Mouse (Mus musculus) CH12.LX (cell line): ENCODE results near the gene Rhbdf2. TPM values are rescaled to one million over a fixed set of nuclear protein-coding genes. Genes with fewer than 3 reads are reported as not detected.

Experiments
- DNase-seq: peaks from one replicate; pipeline ENCODE4 v3.0.0-alpha.2; 2013; ENCODE audit errors: extremely low read depth
- H3K27ac ChIP-seq: 2 replicates; pipeline ENCODE4 v1.5.1; 2012; ENCODE audit warnings: low read depth, mild to moderate bottlenecking, control low read depth, moderate library complexity; ENCODE audit not compliant: insufficient read depth
- H3K27me3 ChIP-seq: replicated peaks from 2 replicates; pipeline ENCODE3; 2012; ENCODE audit warnings: inconsistent platforms
- H3K36me3 ChIP-seq, 2 experiments: replicated peaks in 1 of 2; 2 replicates each; pipeline versions ENCODE3 to v1.6.1; 2012; ENCODE audit warnings: inconsistent platforms in 1 of 2, low read length in 1 of 2, mild to moderate bottlenecking in 1 of 2, mixed read lengths in 1 of 2, moderate library complexity in 1 of 2; ENCODE audit not compliant: control insufficient read depth in 1 of 2, insufficient read depth in 1 of 2
- H3K4me1 ChIP-seq, 2 experiments: 2 replicates each; pipeline ENCODE4 v1.6.1; 2012; ENCODE audit warnings: inconsistent platforms in 1 of 2, moderate library complexity in 1 of 2; ENCODE audit not compliant: insufficient read depth in 2 of 2, control insufficient read depth in 1 of 2
- H3K4me2 ChIP-seq: 2 replicates; pipeline ENCODE4 v1.6.1; 2012; ENCODE audit warnings: low read depth, mild to moderate bottlenecking, control low read depth; ENCODE audit not compliant: poor library complexity, insufficient read depth, severe bottlenecking
- H3K4me3 ChIP-seq, 3 experiments: fragments of 150-350 bp in 1 of 3; sonication (generic) in 1 of 3; replicated peaks in 1 of 3; 2 replicates each; pipeline versions ENCODE3 to v1.5.1; 2011 to 2012; ENCODE audit warnings: low read depth in 2 of 3, low read length in 2 of 3, mild to moderate bottlenecking in 2 of 3, moderate library complexity in 2 of 3, control low read depth in 1 of 3, improper control_type of control experiment in 1 of 3, inconsistent platforms in 1 of 3, mixed read lengths in 1 of 3; ENCODE audit not compliant: poor library complexity in 1 of 3
- H3K79me2 ChIP-seq: replicated peaks from 2 replicates; pipeline ENCODE4 v1.6.1; 2012; ENCODE audit warnings: mild to moderate bottlenecking, moderate library complexity; ENCODE audit not compliant: control insufficient read depth, poor library complexity, insufficient read depth, severe bottlenecking; ENCODE audit errors: extremely low read depth
- H3K9ac ChIP-seq: 2 replicates; pipeline ENCODE4 v1.6.1; 2012; ENCODE audit warnings: low read depth, mild to moderate bottlenecking, control low read depth, moderate library complexity; ENCODE audit not compliant: insufficient read depth
- H3K9me3 ChIP-seq: replicated peaks from 2 replicates; pipeline ENCODE3; 2012; ENCODE audit warnings: low read length, inconsistent platforms, mixed read lengths
- BHLHE40 ChIP-seq: IDR thresholded peaks from 2 replicates; pipeline ENCODE4 v1.6.1; 2011; ENCODE audit warnings: mild to moderate bottlenecking, low read depth, low read length, improper control_type of control experiment
- CHD2 ChIP-seq: IDR thresholded peaks from 2 replicates; pipeline ENCODE4 v1.6.1; 2011; ENCODE audit warnings: low read length, improper control_type of control experiment
- E2F4 ChIP-seq: IDR thresholded peaks from 2 replicates; pipeline ENCODE4 v1.6.1; 2011; ENCODE audit warnings: low read depth, low read length, improper control_type of control experiment; ENCODE audit not compliant: insufficient replicate concordance
- ELF1 ChIP-seq: IDR thresholded peaks from 2 replicates; pipeline ENCODE4 v1.6.1; 2014; ENCODE audit warnings: low read depth, mild to moderate bottlenecking, inconsistent platforms, low read length, improper control_type of control experiment
- ETS1 ChIP-seq: conservative IDR thresholded peaks from 2 replicates; pipeline ENCODE4 v1.6.1; 2012; ENCODE audit warnings: low read depth, mild to moderate bottlenecking, inconsistent platforms, low read length, improper control_type of control experiment, moderate library complexity
- GABPA ChIP-seq: IDR thresholded peaks from 2 replicates; pipeline ENCODE4 v1.6.1; 2012; ENCODE audit warnings: low read depth, low read length, improper control_type of control experiment, inconsistent platforms; ENCODE audit not compliant: insufficient replicate concordance
- HCFC1 ChIP-seq: IDR thresholded peaks from 2 replicates; pipeline ENCODE4 v1.6.1; 2012; ENCODE audit warnings: low read depth, mild to moderate bottlenecking, inconsistent platforms, low read length, improper control_type of control experiment
- JUN ChIP-seq: IDR thresholded peaks from 2 replicates; pipeline ENCODE4 v1.6.1; 2011; ENCODE audit warnings: low read depth, mild to moderate bottlenecking, low read length, improper control_type of control experiment, moderate library complexity; ENCODE audit not compliant: insufficient read depth
- JUND ChIP-seq: conservative IDR thresholded peaks from 2 replicates; pipeline ENCODE4 v1.6.1; 2011; ENCODE audit warnings: low read depth, low read length, improper control_type of control experiment
- KAT2A ChIP-seq: IDR thresholded peaks from 2 replicates; pipeline ENCODE4 v1.6.1; 2012; ENCODE audit warnings: low read length, improper control_type of control experiment, inconsistent platforms; ENCODE audit not compliant: insufficient replicate concordance
- MAFK ChIP-seq: IDR thresholded peaks from 2 replicates; pipeline ENCODE4 v1.6.1; 2011; ENCODE audit warnings: low read length, improper control_type of control experiment; ENCODE audit not compliant: insufficient replicate concordance
- MAX ChIP-seq: IDR thresholded peaks from 2 replicates; pipeline ENCODE4 v1.6.1; 2011; ENCODE audit warnings: low read length, improper control_type of control experiment
- MAZ ChIP-seq: IDR thresholded peaks from 2 replicates; pipeline ENCODE4 v1.6.1; 2012; ENCODE audit warnings: low read depth, mild to moderate bottlenecking, inconsistent platforms, low read length, improper control_type of control experiment, moderate library complexity
- MYC ChIP-seq: IDR thresholded peaks from 2 replicates; pipeline ENCODE4 v1.6.1; 2011; ENCODE audit warnings: low read depth, mild to moderate bottlenecking, improper control_type of control experiment, low read length
- NELFE ChIP-seq: IDR thresholded peaks from 2 replicates; pipeline ENCODE4 v1.6.1; 2011; ENCODE audit warnings: low read depth, low read length, improper control_type of control experiment
- NRF1 ChIP-seq: IDR thresholded peaks from 2 replicates; pipeline ENCODE4 v1.6.1; 2014; ENCODE audit warnings: low read depth, mild to moderate bottlenecking, inconsistent platforms, low read length, improper control_type of control experiment, moderate library complexity
- PAX5 ChIP-seq: IDR thresholded peaks from 2 replicates; pipeline ENCODE4 v1.6.1; 2012; ENCODE audit warnings: low read length, inconsistent platforms, mixed read lengths
- POLR2AphosphoS2 ChIP-seq: IDR thresholded peaks from 2 replicates; pipeline ENCODE4 v1.6.1; 2011; ENCODE audit warnings: low read depth, low read length, improper control_type of control experiment
- SIN3A ChIP-seq: IDR thresholded peaks from 2 replicates; pipeline ENCODE4 v1.6.1; 2012; ENCODE audit warnings: low read length, improper control_type of control experiment, inconsistent platforms
- SMC3 ChIP-seq: IDR thresholded peaks from 2 replicates; pipeline ENCODE4 v1.6.1; 2011; ENCODE audit warnings: low read depth, low read length, improper control_type of control experiment
- TBP ChIP-seq: conservative IDR thresholded peaks from 2 replicates; pipeline ENCODE4 v1.6.1; 2011; ENCODE audit warnings: low read depth, low read length, improper control_type of control experiment
- TCF12 ChIP-seq: IDR thresholded peaks from 2 replicates; pipeline ENCODE4 v1.6.1; 2014; ENCODE audit warnings: low read depth, mild to moderate bottlenecking, inconsistent platforms, low read length, improper control_type of control experiment
- UBTF ChIP-seq: IDR thresholded peaks from 2 replicates; pipeline ENCODE4 v1.6.1; 2012; ENCODE audit warnings: low read depth, mild to moderate bottlenecking, inconsistent platforms, low read length, improper control_type of control experiment, moderate library complexity
- ZKSCAN1 ChIP-seq: IDR thresholded peaks from 2 replicates; pipeline ENCODE4 v1.6.1; 2012; ENCODE audit warnings: low read depth, inconsistent platforms, low read length, improper control_type of control experiment, borderline replicate concordance
- ZNF384 ChIP-seq: IDR thresholded peaks from 2 replicates; pipeline ENCODE4 v1.6.1; 2012; ENCODE audit warnings: low read depth, low read length, improper control_type of control experiment, inconsistent platforms
- dilution Hi-C: fragments of 300-500 bp; cut with MboI; formaldehyde crosslinking; loops from 2 replicates; pipeline ENCODE4 v1.14.3; 2020; ENCODE audit warnings: low sequenced_read_pairs; ENCODE audit not compliant: extremely low pct_unique_long_range_greater_than_20kb, extremely low pct_ligation_motif_present
- in situ Hi-C: fragments of 300-500 bp; cut with MboI; formaldehyde crosslinking; loops from 3 replicates; pipeline ENCODE4 v1.14.3; 2019; ENCODE audit warnings: low sequenced_read_pairs, low pct_ligation_motif_present, low pct_unique_long_range_greater_than_20kb, mixed read lengths
- polyA plus RNA-seq: library from polyadenylated mRNA; unstranded; fragments of >175 nt; gene quantifications from 2 replicates; pipeline ENCODE4 v1.2.1, GENCODE M21; 2012; ENCODE audit warnings: low read depth; ENCODE audit not compliant: insufficient read length
- total RNA-seq, 2 experiments: library from RNA; depleted of rRNA; stranded (reverse); fragments of 300-350 nt in 1 of 2; fragments of >200 nt in 1 of 2; gene quantifications; 2 replicates each; pipeline ENCODE4 v1.2.3; 2012 to 2014

Rhbdf2 gene
- total and polyA plus RNA-seq, 3 experiments: 3.1 to 14.7 (median 12.1) TPM

GRCm38 (mm10) chr11:116552194-116552593, 74.6 kb downstream of the Rhbdf2 start:
- Histone ChIP-seq H3K36me3 (peaks cover 15 to 61% of the 10 kb centered on the region in 2 experiments), H3K4me1 (peaks cover 8 to 46% of the 10 kb centered on the region in 2 experiments; a peak in 3 of 4 replicates), H3K79me2 (no peaks in the 10 kb centered on the region), H3K4me2 (no peak overlapping the region), H3K9me3 (peaks cover 4% of the 10 kb centered on the region), H3K27ac (no peak overlapping the region), H3K4me3 (no peak overlapping the region), H3K9ac (no peak overlapping the region), H3K27me3 (no peaks in the 10 kb centered on the region)
- no peak for TF ChIP-seq BHLHE40
- TF ChIP-seq POLR2AphosphoS2: no peak
- TF ChIP-seq GABPA: no peak
- no peak for TF ChIP-seq UBTF
- no peak for TF ChIP-seq ETS1
- TF ChIP-seq JUND: no peak
- no peak for TF ChIP-seq TBP
- TF ChIP-seq MYC: no peak
- no peak for TF ChIP-seq MAX
- TF ChIP-seq PAX5: no peak
- TF ChIP-seq HCFC1: no peak
- no peak for TF ChIP-seq SIN3A
- TF ChIP-seq ZNF384: no peak
- no peak for TF ChIP-seq NELFE
- TF ChIP-seq ELF1: no peak
- DNase-seq: no peak
- dilution Hi-C loops (no loop called here), in situ Hi-C loops (no loop called here)

- dilution Hi-C loops (no loop called here), in situ Hi-C loops (no loop called here)
- Histone ChIP-seq H3K27ac (no peak overlapping the region), H3K4me2 (no peak overlapping the region), H3K79me2 (no peaks in the 10 kb centered on the region), H3K4me3 (no peak overlapping the region), H3K4me1 (peaks cover 3 to 32% of the 10 kb centered on the region in 2 experiments; a peak in 2 of 4 replicates), H3K9me3 (peaks cover 4% of the 10 kb centered on the region), H3K27me3 (no peaks in the 10 kb centered on the region), H3K36me3 (peaks cover 28 to 69% of the 10 kb centered on the region in 2 experiments), H3K9ac (no peak overlapping the region)
- TF ChIP-seq ZNF384 (no peak), JUND (no peak), ETS1 (no peak), MYC (no peak), E2F4 (no peak), GABPA (no peak), CHD2 (no peak), JUN (no peak), TCF12 (no peak), NRF1 (no peak), TBP (no peak), SMC3 (no peak), MAFK (no peak), ZKSCAN1 (no peak), ELF1 (no peak), KAT2A (no peak), MAZ (no peak)
- no peak for DNase-seq
Measured at GRCm38 (mm10) chr11:116550748-116551147, 76.1 kb downstream of the Rhbdf2 start.
